Mouse (Mus musculus) erythroblast, embryonic 14.5 days (primary cell): Measurements from ENCODE around the gene Galnt18. TPM values are rescaled to one million over a fixed set of nuclear protein-coding genes. Genes with fewer than 3 reads are reported as not detected.

Source experiments
- H3K27me3 ChIP-seq: 2 replicates; pipeline ENCODE4 v1.6.1; 2012; ENCODE audit warnings: inconsistent platforms; ENCODE audit not compliant: control insufficient read depth
- H3K36me3 ChIP-seq: 2 replicates; pipeline ENCODE4 v1.6.1; 2012; ENCODE audit warnings: mild to moderate bottlenecking, inconsistent platforms; ENCODE audit not compliant: control insufficient read depth
- H3K4me1 ChIP-seq: 2 replicates; pipeline ENCODE4 v1.6.1; 2012; ENCODE audit warnings: inconsistent platforms; ENCODE audit not compliant: control insufficient read depth
- H3K4me3 ChIP-seq: replicated peaks from 2 replicates; pipeline ENCODE3; 2012; ENCODE audit warnings: moderate library complexity, mild to moderate bottlenecking, inconsistent platforms
- H3K9me3 ChIP-seq: 2 replicates; pipeline ENCODE4 v1.6.1; 2012; ENCODE audit warnings: low read length, inconsistent platforms, mixed read lengths; ENCODE audit not compliant: control insufficient read depth
- GATA1 ChIP-seq: IDR thresholded peaks from 2 replicates; pipeline ENCODE4 v1.6.1; 2012; ENCODE audit warnings: low read length, inconsistent platforms, mixed read lengths
- TAL1 ChIP-seq: IDR thresholded peaks from 3 replicates; pipeline ENCODE4 v1.6.1; 2012; ENCODE audit warnings: low read length, inconsistent platforms, mixed read lengths
- polyA plus RNA-seq: library from polyadenylated mRNA; stranded (reverse); fragments of >175 nt; gene quantifications from 2 replicates; pipeline ENCODE4 v1.2.3, GENCODE M21; 2012

Gene Galnt18
- polyA plus RNA-seq: not detected in 2 replicates

GRCm38 (mm10) chr7:111779504-111780242 is at the start of gene Galnt18:
Gene Galnt18 (minus strand): TSS chr7:111779977.
- Histone ChIP-seq H3K36me3 (no peaks in the 10 kb centered on the region), H3K4me1 (no peaks in the 10 kb centered on the region), H3K4me3 (no peak within 1 kb of the TSS), H3K9me3 (no peaks in the 10 kb centered on the region), H3K27me3 (peaks cover 38% of the 10 kb centered on the region)
- TF ChIP-seq GATA1: no peak
- no peak for TF ChIP-seq TAL1

GRCm38 (mm10) chr7:111827337-111827736 is 47.6 kb upstream of the Galnt18 start:
- Histone ChIP-seq H3K9me3 (no peaks in the 10 kb centered on the region), H3K4me1 (no peaks in the 10 kb centered on the region), H3K27me3 (no peaks in the 10 kb centered on the region), H3K36me3 (no peaks in the 10 kb centered on the region), H3K4me3 (no peak overlapping the region)
- TF ChIP-seq TAL1 (no peak), GATA1 (no peak)

GRCm38 (mm10) chr7:111813093-111813492 is 33.3 kb upstream of the Galnt18 start:
- no peak overlapping the region for H3K4me3 ChIP-seq
- no peaks in the 10 kb centered on the region for H3K4me1 ChIP-seq
- H3K36me3 ChIP-seq: no peaks in the 10 kb centered on the region
- H3K27me3 ChIP-seq: no peaks in the 10 kb centered on the region
- no peaks in the 10 kb centered on the region for H3K9me3 ChIP-seq
- no peak for TF ChIP-seq GATA1
- no peak for TF ChIP-seq TAL1

- TF ChIP-seq GATA1 (no peak), TAL1 (no peak)
- Histone ChIP-seq H3K27me3 (no peaks in the 10 kb centered on the region), H3K9me3 (no peaks in the 10 kb centered on the region), H3K4me3 (no peak overlapping the region), H3K4me1 (no peaks in the 10 kb centered on the region), H3K36me3 (no peaks in the 10 kb centered on the region)
Measured at GRCm38 (mm10) chr7:111811036-111811435, 31.3 kb upstream of the Galnt18 start.

GRCm38 (mm10) chr7:111809796-111810195 is 30.0 kb upstream of the Galnt18 start:
- H3K9me3 ChIP-seq: no peaks in the 10 kb centered on the region
- no peaks in the 10 kb centered on the region for H3K4me1 ChIP-seq
- no peaks in the 10 kb centered on the region for H3K27me3 ChIP-seq
- H3K36me3 ChIP-seq: no peaks in the 10 kb centered on the region
- H3K4me3 ChIP-seq: no peak overlapping the region
- TF ChIP-seq GATA1: no peak
- TF ChIP-seq TAL1: no peak

GRCm38 (mm10) chr7:111806083-111806482 is 26.3 kb upstream of the Galnt18 start:
- no peak for TF ChIP-seq GATA1
- TF ChIP-seq TAL1: no peak
- H3K4me3 ChIP-seq: no peak overlapping the region
- no peaks in the 10 kb centered on the region for H3K9me3 ChIP-seq
- H3K36me3 ChIP-seq: no peaks in the 10 kb centered on the region
- no peaks in the 10 kb centered on the region for H3K27me3 ChIP-seq
- H3K4me1 ChIP-seq: no peaks in the 10 kb centered on the region

- Histone ChIP-seq H3K27me3 (no peaks in the 10 kb centered on the region), H3K4me1 (no peaks in the 10 kb centered on the region), H3K9me3 (no peaks in the 10 kb centered on the region), H3K4me3 (no peak overlapping the region), H3K36me3 (no peaks in the 10 kb centered on the region)
- TF ChIP-seq GATA1: no peak
- TF ChIP-seq TAL1: no peak
Measured at GRCm38 (mm10) chr7:111804646-111805045, 24.9 kb upstream of the Galnt18 start.

- no peaks in the 10 kb centered on the region for H3K4me1 ChIP-seq
- H3K36me3 ChIP-seq: no peaks in the 10 kb centered on the region
- no peaks in the 10 kb centered on the region for H3K27me3 ChIP-seq
- no peak for TF ChIP-seq GATA1
- no peak for TF ChIP-seq TAL1
- H3K9me3 ChIP-seq: no peaks in the 10 kb centered on the region
- H3K4me3 ChIP-seq: no peak overlapping the region
Measured at GRCm38 (mm10) chr7:111800785-111801184, 21.0 kb upstream of the Galnt18 start.

GRCm38 (mm10) chr7:111800120-111800519 is 20.3 kb upstream of the Galnt18 start:
- Histone ChIP-seq H3K4me3 (no peak overlapping the region), H3K27me3 (no peaks in the 10 kb centered on the region)
- TF ChIP-seq TAL1 (no peak), GATA1 (no peak)

GRCm38 (mm10) chr7:111799021-111799420 is 19.2 kb upstream of the Galnt18 start:
- TF ChIP-seq TAL1 (no peak), GATA1 (no peak)
- Histone ChIP-seq H3K4me1 (no peaks in the 10 kb centered on the region), H3K27me3 (no peaks in the 10 kb centered on the region), H3K36me3 (no peaks in the 10 kb centered on the region), H3K9me3 (no peaks in the 10 kb centered on the region), H3K4me3 (no peak overlapping the region)

More at GRCm38 (mm10) chr7:111800120-111800519, 20.3 kb upstream of the Galnt18 start:
- H3K36me3 ChIP-seq: no peaks in the 10 kb centered on the region
- no peaks in the 10 kb centered on the region for H3K4me1 ChIP-seq
- H3K9me3 ChIP-seq: no peaks in the 10 kb centered on the region
